Mouse (Mus musculus) MEL (cell line): ENCODE measurements around the gene Slc2a10. TPM values are rescaled to one million over a fixed set of nuclear protein-coding genes. Genes with fewer than 3 reads are reported as not detected.

Experiments used
- DNase-seq: peaks from one replicate; pipeline ENCODE4 v3.0.0; 2011; ENCODE audit warnings: low read depth, low spot score
- H3K27ac ChIP-seq: 2 replicates; pipeline ENCODE4 v1.5.1; 2012; ENCODE audit warnings: low read depth, mild to moderate bottlenecking, control low read depth, low read length, moderate library complexity; ENCODE audit not compliant: control insufficient read depth
- H3K27me3 ChIP-seq, 2 experiments: fragments of 150-350 bp in 1 of 2; sonication (generic) in 1 of 2; 2 replicates each; pipeline ENCODE4 v1.6.1; 2012; ENCODE audit warnings: low read length in 2 of 2, mild to moderate bottlenecking in 2 of 2, improper control_type of control experiment in 1 of 2, moderate library complexity in 1 of 2; ENCODE audit not compliant: insufficient read depth in 2 of 2, control insufficient read depth in 1 of 2
- H3K36me3 ChIP-seq, 2 experiments: 2 replicates each; pipeline ENCODE4 v1.6.1; 2012 to 2014; ENCODE audit warnings: low read length in 2 of 2, improper control_type of control experiment in 1 of 2, inconsistent platforms in 1 of 2, mild to moderate bottlenecking in 1 of 2; ENCODE audit not compliant: insufficient read depth in 2 of 2, control insufficient read depth in 1 of 2
- H3K4me1 ChIP-seq, 2 experiments: fragments of 150-350 bp in 1 of 2; sonication (generic) in 1 of 2; 2 replicates each; pipeline ENCODE4 v1.6.1; 2012; ENCODE audit warnings: low read length in 2 of 2, improper control_type of control experiment in 1 of 2, mild to moderate bottlenecking in 1 of 2; ENCODE audit not compliant: insufficient read depth in 2 of 2, control insufficient read depth in 1 of 2
- H3K4me3 ChIP-seq, 2 experiments: fragments of 150-350 bp in 1 of 2; sonication (generic) in 1 of 2; 2 replicates each; pipeline ENCODE4 v1.5.1; 2012; ENCODE audit warnings: low read depth in 2 of 2, low read length in 2 of 2, mild to moderate bottlenecking in 2 of 2, moderate library complexity in 2 of 2, control low read depth in 1 of 2, improper control_type of control experiment in 1 of 2; ENCODE audit not compliant: control insufficient read depth in 1 of 2, insufficient read depth in 1 of 2
- H3K79me2 ChIP-seq: 2 replicates; pipeline ENCODE4 v1.6.1; 2012; ENCODE audit warnings: mild to moderate bottlenecking, low read length, moderate library complexity; ENCODE audit not compliant: control insufficient read depth, poor library complexity, insufficient read depth
- H3K9ac ChIP-seq: 2 replicates; pipeline ENCODE4 v1.6.1; 2012; ENCODE audit warnings: low read depth, mild to moderate bottlenecking, control low read depth, low read length, moderate library complexity; ENCODE audit not compliant: control insufficient read depth, poor library complexity, severe bottlenecking
- H3K9me3 ChIP-seq: fragments of 150-350 bp; sonication (generic); replicated peaks from 2 replicates; pipeline ENCODE4 v1.6.1; 2012; ENCODE audit warnings: mild to moderate bottlenecking, low read length, improper control_type of control experiment, moderate library complexity; ENCODE audit not compliant: insufficient read depth
- ETS1 ChIP-seq: IDR thresholded peaks from 2 replicates; pipeline ENCODE4 v1.6.1; 2012; ENCODE audit warnings: low read depth, mild to moderate bottlenecking, inconsistent platforms, low read length, improper control_type of control experiment, moderate library complexity
- GABPA ChIP-seq: IDR thresholded peaks from 2 replicates; pipeline ENCODE4 v1.6.1; 2012; ENCODE audit warnings: low read depth, mild to moderate bottlenecking, inconsistent platforms, low read length, improper control_type of control experiment, moderate library complexity
- MAZ ChIP-seq: IDR thresholded peaks from 2 replicates; pipeline ENCODE4 v1.6.1; 2012; ENCODE audit warnings: low read depth, mild to moderate bottlenecking, inconsistent platforms, low read length, improper control_type of control experiment
- MYB ChIP-seq: IDR thresholded peaks from 2 replicates; pipeline ENCODE4 v1.6.1; 2011; ENCODE audit warnings: mild to moderate bottlenecking, low read depth, low read length, improper control_type of control experiment
- POLR2AphosphoS2 ChIP-seq: IDR thresholded peaks from 2 replicates; pipeline ENCODE4 v1.6.1; 2011; ENCODE audit warnings: low read length, improper control_type of control experiment
- SMC3 ChIP-seq: IDR thresholded peaks from 2 replicates; pipeline ENCODE4 v1.6.1; 2011; ENCODE audit warnings: low read depth, low read length, improper control_type of control experiment
- TCF12 ChIP-seq: IDR thresholded peaks from 2 replicates; pipeline ENCODE4 v1.6.1; 2014; ENCODE audit warnings: low read depth, mild to moderate bottlenecking, inconsistent platforms, low read length, improper control_type of control experiment, moderate library complexity
- USF1 ChIP-seq: IDR thresholded peaks from 2 replicates; pipeline ENCODE4 v1.6.1; 2014; ENCODE audit warnings: low read depth, mild to moderate bottlenecking, inconsistent platforms, low read length, improper control_type of control experiment, moderate library complexity
- ZKSCAN1 ChIP-seq: IDR thresholded peaks from 2 replicates; pipeline ENCODE4 v1.6.1; 2012; ENCODE audit warnings: low read depth, mild to moderate bottlenecking, inconsistent platforms, low read length, improper control_type of control experiment, moderate library complexity
- ZMIZ1 ChIP-seq: IDR thresholded peaks from 2 replicates; pipeline ENCODE4 v1.6.1; 2012; ENCODE audit warnings: low read depth, mild to moderate bottlenecking, inconsistent platforms, low read length, improper control_type of control experiment, moderate library complexity
- ZNF384 ChIP-seq: IDR thresholded peaks from 2 replicates; pipeline ENCODE4 v1.6.1; 2012; ENCODE audit warnings: low read depth, mild to moderate bottlenecking, inconsistent platforms, low read length, improper control_type of control experiment
- polyA plus RNA-seq, 2 experiments: library from polyadenylated mRNA; stranded (reverse) in 1 of 2; unstranded in 1 of 2; fragments of >175 nt in 1 of 2; fragments of >200 nt in 1 of 2; gene quantifications; 2 replicates each; pipeline versions ENCODE4 v1.2.1 to v1.2.4; 2012; ENCODE audit warnings: low replicate concordance in 2 of 2, low read depth in 1 of 2; ENCODE audit not compliant: insufficient read length in 2 of 2, insufficient read depth in 1 of 2, missing spikeins in 1 of 2
- total RNA-seq: library from RNA; depleted of rRNA; stranded (reverse); fragments of 300-350 nt; gene quantifications from 2 replicates; pipeline ENCODE4 v1.2.3, GENCODE M21; 2012

Gene Slc2a10
- total and polyA plus RNA-seq, 3 experiments: not detected

DNA sequence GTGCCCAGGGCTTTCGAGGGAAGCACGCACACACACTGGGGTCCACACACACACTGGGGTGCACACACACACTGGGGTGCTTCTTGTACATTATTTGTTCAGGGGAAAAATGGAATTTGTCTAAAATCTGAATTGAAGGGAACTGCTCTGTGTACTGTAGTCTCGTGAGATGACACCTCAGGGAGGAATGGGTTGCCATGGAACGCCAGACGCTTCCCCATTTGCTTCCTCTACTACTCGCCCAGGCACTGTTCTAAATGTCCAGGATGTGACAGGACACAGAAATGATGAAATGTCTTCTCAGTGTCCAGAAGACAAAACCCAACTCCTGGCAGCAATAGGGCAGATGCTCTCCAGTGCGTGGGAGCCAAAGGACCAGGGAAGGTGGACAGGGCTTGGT, 53.7 kb downstream of the Slc2a10 start:
- Histone ChIP-seq H3K9ac (no peak overlapping the region), H3K27ac (no peak overlapping the region), H3K36me3 (no peaks in the 10 kb centered on the region), H3K4me3 (no peak overlapping the region), H3K79me2 (no peaks in the 10 kb centered on the region), H3K27me3 (no peaks in the 10 kb centered on the region), H3K9me3 (no peaks in the 10 kb centered on the region), H3K4me1 (no peaks in the 10 kb centered on the region)
- no peak for DNase-seq
- no peak for TF ChIP-seq ETS1
- no peak for TF ChIP-seq ZNF384
- TF ChIP-seq ZKSCAN1: no peak
- no peak for TF ChIP-seq TCF12
- TF ChIP-seq GABPA: no peak
- TF ChIP-seq MAZ: no peak
- no peak for TF ChIP-seq SMC3

DNA sequence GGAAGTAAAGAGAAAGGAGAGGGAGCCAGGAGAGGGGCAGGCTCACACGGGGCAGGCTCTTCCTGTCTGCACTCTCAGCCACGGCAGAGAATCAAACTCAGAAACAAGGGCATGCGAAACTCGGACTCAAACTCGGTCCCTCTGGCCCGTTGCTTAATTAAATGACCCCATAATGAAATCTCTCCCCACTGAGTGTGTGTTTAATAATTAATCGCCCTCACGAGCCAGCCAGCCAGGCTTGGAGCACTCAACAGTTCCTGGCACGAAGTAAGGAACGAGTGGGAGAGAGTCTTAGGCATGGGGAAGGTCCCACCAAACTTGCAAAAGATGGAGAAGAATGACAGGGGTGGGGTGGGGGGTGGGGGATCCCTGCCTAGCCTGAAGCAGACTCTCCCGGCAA, 55.3 kb downstream of the Slc2a10 start:
- H3K27me3 ChIP-seq: no peaks in the 10 kb centered on the region
- no peak for TF ChIP-seq MYB
- H3K36me3 ChIP-seq: no peaks in the 10 kb centered on the region
- H3K4me1 ChIP-seq: no peaks in the 10 kb centered on the region
- no peaks in the 10 kb centered on the region for H3K79me2 ChIP-seq
- DNase-seq: no peak
- no peak overlapping the region for H3K4me3 ChIP-seq
- H3K9ac ChIP-seq: no peak overlapping the region
- no peak overlapping the region for H3K27ac ChIP-seq
- H3K9me3 ChIP-seq: no peaks in the 10 kb centered on the region

DNA sequence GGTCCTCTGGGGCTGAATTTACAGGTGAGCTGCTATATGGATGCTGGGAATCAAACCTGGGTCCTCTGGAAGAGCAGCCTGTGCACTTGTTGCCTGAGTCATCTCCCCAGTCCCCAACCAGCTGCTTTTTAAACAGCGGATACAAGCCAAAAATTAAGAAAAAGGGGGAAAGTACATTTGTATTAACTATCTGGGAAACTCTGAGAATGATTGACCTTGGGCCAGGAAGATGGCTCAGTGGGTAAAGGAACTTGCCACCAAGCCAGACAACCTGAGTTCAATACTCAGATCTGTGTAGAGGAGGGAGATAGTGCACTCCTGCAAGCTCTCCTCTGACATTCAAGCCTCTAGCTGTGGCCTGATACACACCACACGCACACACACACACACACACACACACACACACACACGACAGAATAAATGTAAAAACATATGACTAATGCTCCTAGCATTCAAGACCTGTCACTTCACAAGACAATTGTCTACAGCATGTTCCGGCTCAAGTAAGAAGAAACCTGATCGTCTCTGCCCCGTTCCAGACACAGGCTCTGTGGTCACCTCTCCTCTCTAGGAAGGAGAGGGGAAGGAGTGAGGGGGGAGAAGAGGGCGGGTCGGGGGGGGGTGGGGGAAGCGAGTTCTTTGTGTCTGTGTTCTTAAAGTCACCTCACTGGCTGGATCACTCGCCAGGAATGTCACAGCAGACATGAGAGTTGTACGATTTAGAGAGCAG, 56.1 kb downstream of the Slc2a10 start:
- H3K9me3 ChIP-seq: no peaks in the 10 kb centered on the region
- no peak overlapping the region for H3K4me3 ChIP-seq
- no peaks in the 10 kb centered on the region for H3K4me1 ChIP-seq
- H3K79me2 ChIP-seq: no peaks in the 10 kb centered on the region
- H3K36me3 ChIP-seq: no peaks in the 10 kb centered on the region
- no peak for DNase-seq
- H3K9ac ChIP-seq: no peak overlapping the region
- no peaks in the 10 kb centered on the region for H3K27me3 ChIP-seq
- TF ChIP-seq TCF12 (no peak), USF1 (no peak), POLR2AphosphoS2 (no peak), ZMIZ1 (no peak)
- no peak overlapping the region for H3K27ac ChIP-seq
